Mouse (Mus musculus) frontal cortex, adult 2 months (tissue): ENCODE data around the gene Serpina3i. TPM values are rescaled to one million over a fixed set of nuclear protein-coding genes. Genes with fewer than 3 reads are reported as not detected.

Experiments used
- DNase-seq, 2 experiments: peaks; one replicate each; pipeline ENCODE4 v3.0.0; 2022; ENCODE audit warnings: low spot score in 1 of 2; ENCODE audit errors: extremely low spot score in 1 of 2
- polyA plus RNA-seq: library from polyadenylated mRNA; depleted of rRNA; stranded (reverse); fragments of >200 nt; gene quantifications from 2 replicates; pipeline ENCODE4 v1.2.3, GENCODE M21; 2012; rRNA removed

Serpina3i gene
- polyA plus RNA-seq, 1 experiment, result not detected

- no peak for DNase-seq
Observed at GRCm38 (mm10) chr12:104289872-104290271, 26.9 kb downstream of the Serpina3i start.

- DNase-seq, result peak in 1 of 2 experiments; percentile 24
Observed at GRCm38 (mm10) chr12:104293963-104294362, 31.0 kb downstream of the Serpina3i start.

- DNase-seq, result peak in 1 of 2 experiments; percentile 40
Observed at GRCm38 (mm10) chr12:104298049-104298448, 35.1 kb downstream of the Serpina3i start.

- DNase-seq, result no peak
Observed at GRCm38 (mm10) chr12:104305991-104306390, 43.1 kb downstream of the Serpina3i start.

GRCm38 (mm10) chr12:104314253-104314652 lies 51.3 kb downstream of the Serpina3i start, which contains the start of gene Serpina3j:
TSS of gene Serpina3j (plus strand) at chr12:104314553.
- DNase-seq, result no peak

Other genes with a start within 250 kb of the Serpina3i start
- 1.5 TPM in 2 replicates for gene Serpina9, start 249.4 kb upstream of the Serpina3i start, polyA plus RNA-seq
- gene Serpina12, start 218.7 kb upstream of the Serpina3i start, polyA plus RNA-seq, result not detected in 2 replicates
- not detected in 2 replicates for gene Serpina5, start 162.0 kb upstream of the Serpina3i start, polyA plus RNA-seq
- gene Serpina3a, start 150.4 kb upstream of the Serpina3i start, polyA plus RNA-seq, result not detected in 2 replicates
- not detected in 2 replicates for gene Serpina3b, start 135.1 kb upstream of the Serpina3i start, polyA plus RNA-seq
- gene Serpina3c, start 109.3 kb upstream of the Serpina3i start, polyA plus RNA-seq, result 0.06 TPM in 1 of 2 replicates, not detected in the other
- gene Serpina3f, start 48.6 kb upstream of the Serpina3i start, polyA plus RNA-seq, result 0.06 TPM in 1 of 2 replicates, not detected in the other
- 0.24 and 0.27 TPM in 2 replicates for gene Serpina3g, start 26.9 kb upstream of the Serpina3i start, polyA plus RNA-seq
- gene Serpina3j, start 51.4 kb downstream of the Serpina3i start, polyA plus RNA-seq, result not detected in 2 replicates
- not detected in 2 replicates for gene Serpina3k, start 75.4 kb downstream of the Serpina3i start, polyA plus RNA-seq
- not detected in 2 replicates for gene Serpina3m, start 75.4 kb downstream of the Serpina3i start, polyA plus RNA-seq
- 16.9 and 20.1 TPM in 2 replicates for gene Serpina3n, start 143.6 kb downstream of the Serpina3i start, polyA plus RNA-seq
- gene Gsc, start 210.2 kb downstream of the Serpina3i start, polyA plus RNA-seq, result 0.13 TPM in 1 of 2 replicates, not detected in the other